Mouse (Mus musculus) layer of hippocampus, adult 2 months (tissue): ENCODE data around the gene Gm21921. TPM values are rescaled to one million over a fixed set of nuclear protein-coding genes. Genes with fewer than 3 reads are reported as not detected.
"Not testable (repeated sequence)": the region's sequence is repeated elsewhere in the genome, so short reads cannot be mapped to it uniquely, and the experiment has no call there.

Experiments used
- DNase-seq, 2 experiments: peaks; one replicate each; pipeline ENCODE4 v3.0.0; 2022; ENCODE audit warnings: low spot score in 2 of 2
- H3K27ac ChIP-seq: fragments of 200-600 bp; 2 replicates; pipeline ENCODE4 v1.8.1; 2022
- H3K4me3 ChIP-seq: fragments of 200-600 bp; 2 replicates; pipeline ENCODE4 v1.8.1; 2022; ENCODE audit warnings: mild to moderate bottlenecking
- long read RNA-seq, 2 experiments: library from polyadenylated mRNA; stranded (forward); transcript quantifications; one replicate each; pipeline ENCODE4 v2.0.0; 2021; ENCODE audit warnings: borderline mapping rate in 2 of 2
- total RNA-seq, 2 experiments: library from RNA; stranded (reverse); gene quantifications; 2 replicates each; pipeline ENCODE4 v1.2.3; 2021

Gm21921 gene
- total RNA-seq, result not detected
- long read RNA-seq, experiment 1, result 0 reads
- long read RNA-seq, experiment 2, result 0 reads

DNA sequence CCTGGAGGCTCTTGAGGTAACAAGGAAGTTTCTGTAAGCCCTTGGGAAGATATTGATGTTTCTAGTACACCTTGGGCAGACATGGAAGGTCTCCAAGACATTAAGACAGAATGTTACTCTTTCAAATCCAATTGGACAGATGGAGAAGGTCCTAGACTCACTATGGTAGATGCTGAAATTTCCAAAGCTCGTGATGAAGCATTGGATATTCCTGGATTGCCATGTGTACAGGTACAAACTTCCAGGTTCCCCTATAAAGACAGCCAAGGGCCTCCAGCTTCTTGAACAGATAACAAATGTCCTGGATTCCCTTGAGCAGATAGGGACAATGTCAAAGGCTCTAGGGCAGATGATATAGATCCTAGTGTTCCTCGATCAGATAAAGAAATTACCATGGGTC, at the start of gene Gm21921:
Gene Gm21921, minus strand, starts transcription at position 101 of the 400 bp plus-strand sequence.
- not testable (repeated sequence) for H3K27ac ChIP-seq, H3K4me3 ChIP-seq, DNase-seq
